Mouse (Mus musculus) myocyte (in vitro differentiated cells): ENCODE data around the gene Kcna7. TPM values are rescaled to one million over a fixed set of nuclear protein-coding genes. Genes with fewer than 3 reads are reported as not detected.

Source experiments
- H3K27me3 ChIP-seq: one replicate; pipeline ENCODE4 v1.6.1; 2011; ENCODE audit not compliant: control insufficient read depth, insufficient read depth, insufficient read length
- H3K36me3 ChIP-seq: one replicate; pipeline ENCODE4 v1.6.1; 2011; ENCODE audit not compliant: control insufficient read depth, insufficient read depth
- H3K4me2 ChIP-seq: one replicate; pipeline ENCODE4 v1.6.1; 2011; ENCODE audit warnings: low read depth, control low read depth
- H3K4me3 ChIP-seq: one replicate; pipeline ENCODE4 v1.5.1; 2011; ENCODE audit warnings: mild to moderate bottlenecking, control low read depth, moderate library complexity
- H3K79me2 ChIP-seq: one replicate; pipeline ENCODE4 v1.6.1; 2011; ENCODE audit not compliant: control insufficient read depth, insufficient read depth
- H3ac ChIP-seq: one replicate; pipeline ENCODE4 v1.6.1; 2011; ENCODE audit not compliant: control insufficient read depth, insufficient read length
- CEBPB ChIP-seq: IDR thresholded peaks from 2 replicates; pipeline ENCODE4 v1.6.1; 2011; ENCODE audit warnings: mild to moderate bottlenecking, moderate library complexity; ENCODE audit not compliant: poor library complexity, insufficient read depth, severe bottlenecking
- E2F4 ChIP-seq: IDR thresholded peaks from one replicate; pipeline ENCODE4 v1.6.1; 2011; ENCODE audit warnings: mild to moderate bottlenecking, control low read depth, moderate library complexity; ENCODE audit not compliant: insufficient read depth
- MAX ChIP-seq: IDR thresholded peaks from one replicate; pipeline ENCODE4 v1.6.1; 2011; ENCODE audit warnings: low read depth, mild to moderate bottlenecking, control low read depth
- MYOD1 ChIP-seq, 3 experiments: IDR thresholded peaks; one replicate each; pipeline ENCODE4 v1.6.1; 2011; ENCODE audit warnings: control low read depth in 2 of 3, low read depth in 2 of 3, mild to moderate bottlenecking in 2 of 3, moderate library complexity in 1 of 3; ENCODE audit not compliant: insufficient read length in 2 of 3, control insufficient read depth in 1 of 3
- MYOG ChIP-seq, 3 experiments: IDR thresholded peaks; one replicate each; pipeline ENCODE4 v1.6.1; 2011; ENCODE audit warnings: control low read depth in 2 of 3, low read depth in 2 of 3, mild to moderate bottlenecking in 2 of 3; ENCODE audit not compliant: insufficient read length in 2 of 3, control insufficient read depth in 1 of 3, insufficient read depth in 1 of 3
- POLR2A ChIP-seq: IDR thresholded peaks from one replicate; pipeline ENCODE4 v1.6.1; 2011; ENCODE audit warnings: low read depth, mild to moderate bottlenecking, control low read depth, moderate library complexity; ENCODE audit not compliant: insufficient read length
- POLR2AphosphoS2 ChIP-seq: IDR thresholded peaks from one replicate; pipeline ENCODE4 v1.6.1; 2011; ENCODE audit warnings: low read depth, control low read depth; ENCODE audit not compliant: insufficient read length
- REST ChIP-seq: IDR thresholded peaks from one replicate; pipeline ENCODE4 v1.6.1; 2011; ENCODE audit warnings: mild to moderate bottlenecking, control low read depth, moderate library complexity; ENCODE audit not compliant: insufficient read depth, insufficient read length
- SRF ChIP-seq: IDR thresholded peaks from one replicate; pipeline ENCODE4 v1.6.1; 2011; ENCODE audit warnings: low read depth; ENCODE audit not compliant: control insufficient read depth, insufficient read length
- TCF12 ChIP-seq: IDR thresholded peaks from one replicate; pipeline ENCODE4 v1.6.1; 2011; ENCODE audit warnings: mild to moderate bottlenecking, control low read depth; ENCODE audit not compliant: poor library complexity, insufficient read depth, severe bottlenecking
- TCF3 ChIP-seq: IDR thresholded peaks from one replicate; pipeline ENCODE4 v1.6.1; 2011; ENCODE audit warnings: low read depth, control low read depth; ENCODE audit not compliant: insufficient read length
- USF1 ChIP-seq: IDR thresholded peaks from one replicate; pipeline ENCODE4 v1.6.1; 2011; ENCODE audit warnings: low read depth, mild to moderate bottlenecking, control low read depth, moderate library complexity
- polyA plus RNA-seq: library from polyadenylated mRNA; unstranded; fragments of >200 nt; fragmentation: generic; extraction: Trizol; gene quantifications from one replicate; pipeline ENCODE4 v1.2.1, GENCODE M21; 2012; ENCODE audit warnings: missing spikeins

Gene Kcna7
- polyA plus RNA-seq, 1 experiment: 0.65 TPM

DNA sequence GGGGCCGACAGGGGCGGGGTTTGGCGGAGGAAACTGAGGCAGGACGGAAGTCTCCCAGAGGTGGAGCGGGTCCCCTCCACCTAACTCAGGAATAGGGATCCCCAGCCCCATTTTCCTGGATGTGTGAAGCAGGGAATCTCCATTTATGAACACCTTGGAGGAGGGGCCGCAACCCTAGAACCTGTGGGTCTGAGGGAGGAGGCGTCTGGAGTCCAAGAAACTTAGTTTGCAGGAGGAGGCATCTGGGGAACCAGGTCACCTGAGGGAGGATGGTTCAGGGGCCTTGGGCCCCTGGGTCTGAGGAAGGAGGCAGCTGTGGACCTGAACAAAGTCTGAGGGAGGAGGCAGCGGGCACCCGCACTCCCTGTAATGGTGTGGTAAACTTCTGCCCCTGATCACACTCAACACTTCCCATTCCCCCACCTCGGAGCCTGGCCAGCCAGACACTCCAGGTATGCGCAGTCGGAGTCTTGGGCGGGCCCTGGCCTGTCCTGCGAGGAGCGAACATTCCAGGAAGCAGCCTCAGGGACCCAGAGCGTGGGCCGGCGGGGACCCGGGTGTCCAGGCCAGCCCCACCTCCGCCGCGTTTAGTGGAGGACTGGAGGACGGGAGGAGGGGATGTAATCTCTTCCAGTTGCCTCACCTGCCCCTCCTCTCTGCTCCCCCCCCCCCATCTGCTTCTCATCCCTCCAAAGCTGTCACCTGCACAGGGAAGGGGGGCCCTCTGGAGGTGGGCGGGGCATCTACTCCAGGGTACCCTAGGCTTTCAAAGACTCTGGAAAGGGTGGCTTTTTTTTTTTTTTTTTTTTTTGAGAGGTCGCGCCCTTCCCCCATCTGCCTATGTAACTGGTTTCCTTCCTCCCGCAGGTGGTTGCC, 8.6 kb downstream of the Kcna7 start:
- Histone ChIP-seq H3ac (peak overlapping the region; percentile 15), H3K36me3 (no peaks in the 10 kb centered on the region), H3K79me2 (no peaks in the 10 kb centered on the region), H3K4me3 (peak overlapping the region; percentile 3), H3K27me3 (peaks cover 21% of the 10 kb centered on the region), H3K4me2 (peak overlapping the region; percentile 96)
- no peak for TF ChIP-seq REST
- TF ChIP-seq POLR2A: no peak
- TF ChIP-seq TCF12: no peak

DNA sequence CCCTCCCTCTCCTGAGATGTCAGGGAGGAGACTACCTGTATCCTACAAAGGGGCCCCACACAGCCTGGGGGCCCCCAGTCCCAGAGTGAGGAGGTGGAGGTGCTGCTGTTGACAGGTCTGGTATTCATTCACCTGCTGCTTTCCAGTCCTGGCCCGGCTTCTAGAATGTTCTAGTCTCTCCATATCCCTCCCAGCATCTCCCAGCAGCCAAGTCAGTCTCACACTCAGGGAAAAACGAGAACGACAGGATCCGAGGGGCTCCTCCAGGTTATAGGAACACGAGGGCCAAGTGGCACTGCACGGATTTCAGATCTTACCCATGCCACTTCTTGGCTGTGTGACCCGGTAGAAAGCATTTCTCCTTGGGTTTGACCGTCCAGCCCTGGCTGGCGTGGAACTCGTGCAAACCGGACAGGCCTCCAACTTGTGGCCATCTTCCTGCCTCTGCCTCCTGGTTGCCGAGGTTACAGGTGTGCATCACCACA, 9.3 kb downstream of the Kcna7 start:
- H3K36me3 ChIP-seq: no peaks in the 10 kb centered on the region
- H3K4me3 ChIP-seq: peak overlapping the region; percentile 3
- H3ac ChIP-seq: no peak overlapping the region
- peak overlapping the region; percentile 9 for H3K4me2 ChIP-seq
- no peak for TF ChIP-seq TCF3
- TF ChIP-seq POLR2AphosphoS2: no peak
- TF ChIP-seq MYOD1 (IDR thresholded peaks at IDR 0.05; ENCODE audit: control insufficient read depth in 1 of 3, insufficient read length in 2 of 3, low read depth in 2 of 3): no peak
- no peak for TF ChIP-seq USF1
- TF ChIP-seq CEBPB: no peak
- TF ChIP-seq TCF12: no peak
- no peak for TF ChIP-seq E2F4
- no peak for TF ChIP-seq POLR2A
- TF ChIP-seq SRF: no peak
- TF ChIP-seq REST: no peak
- TF ChIP-seq MAX: no peak
- no peak for TF ChIP-seq MYOG (IDR thresholded peaks at IDR 0.05; ENCODE audit: control insufficient read depth in 1 of 3, insufficient read depth in 1 of 3, insufficient read length in 2 of 3, low read depth in 2 of 3)
- no peaks in the 10 kb centered on the region for H3K79me2 ChIP-seq
- peaks cover 14% of the 10 kb centered on the region for H3K27me3 ChIP-seq

GRCm38 (mm10) chr7:45415636-45416035, 10.2 kb downstream of the Kcna7 start:
- no peak overlapping the region for H3ac ChIP-seq
- H3K79me2 ChIP-seq: no peaks in the 10 kb centered on the region
- H3K4me2 ChIP-seq: peak overlapping the region; percentile 34
- peaks cover 14% of the 10 kb centered on the region for H3K27me3 ChIP-seq
- no peaks in the 10 kb centered on the region for H3K36me3 ChIP-seq
- H3K4me3 ChIP-seq: no peak overlapping the region
- TF ChIP-seq SRF (no peak), TCF3 (peak; percentile 27), USF1 (no peak), MYOD1 (IDR thresholded peaks at IDR 0.05; ENCODE audit: control insufficient read depth in 1 of 3, insufficient read length in 2 of 3, low read depth in 2 of 3) (peak in 2 of 3 experiments; percentile 76 to 98), TCF12 (no peak), MYOG (IDR thresholded peaks at IDR 0.05; ENCODE audit: control insufficient read depth in 1 of 3, insufficient read depth in 1 of 3, insufficient read length in 2 of 3, low read depth in 2 of 3) (peak in 2 of 3 experiments; percentile 95 to 96), CEBPB (no peak)

GRCm38 (mm10) chr7:45417962-45418492, 12.6 kb downstream of the Kcna7 start:
- Histone ChIP-seq H3ac (no peak overlapping the region), H3K79me2 (no peaks in the 10 kb centered on the region), H3K27me3 (peaks cover 9% of the 10 kb centered on the region), H3K36me3 (no peaks in the 10 kb centered on the region), H3K4me3 (no peak overlapping the region), H3K4me2 (no peak overlapping the region)
- no peak for TF ChIP-seq CEBPB
- TF ChIP-seq SRF: no peak
- no peak for TF ChIP-seq POLR2A
- TF ChIP-seq REST: no peak
- TF ChIP-seq TCF3: no peak
- TF ChIP-seq E2F4: no peak
- TF ChIP-seq MYOG (IDR thresholded peaks at IDR 0.05; ENCODE audit: control insufficient read depth in 1 of 3, insufficient read depth in 1 of 3, insufficient read length in 2 of 3, low read depth in 2 of 3): no peak
- TF ChIP-seq MAX: no peak
- TF ChIP-seq TCF12: no peak
- no peak for TF ChIP-seq POLR2AphosphoS2
- TF ChIP-seq MYOD1 (IDR thresholded peaks at IDR 0.05; ENCODE audit: control insufficient read depth in 1 of 3, insufficient read length in 2 of 3, low read depth in 2 of 3): no peak
- no peak for TF ChIP-seq USF1
